Mouse (Mus musculus): Measurements from ENCODE around the gene Cyp17a1. TPM values are rescaled to one million over a fixed set of nuclear protein-coding genes. Genes with fewer than 3 reads are reported as not detected.
A peak's percentile ranks its signal among the peaks of the same experiment; 100 is the strongest.

Cyp17a1 gene
- total and polyA plus RNA-seq, 2 experiments = 85.1 to 193 TPM

DNA sequence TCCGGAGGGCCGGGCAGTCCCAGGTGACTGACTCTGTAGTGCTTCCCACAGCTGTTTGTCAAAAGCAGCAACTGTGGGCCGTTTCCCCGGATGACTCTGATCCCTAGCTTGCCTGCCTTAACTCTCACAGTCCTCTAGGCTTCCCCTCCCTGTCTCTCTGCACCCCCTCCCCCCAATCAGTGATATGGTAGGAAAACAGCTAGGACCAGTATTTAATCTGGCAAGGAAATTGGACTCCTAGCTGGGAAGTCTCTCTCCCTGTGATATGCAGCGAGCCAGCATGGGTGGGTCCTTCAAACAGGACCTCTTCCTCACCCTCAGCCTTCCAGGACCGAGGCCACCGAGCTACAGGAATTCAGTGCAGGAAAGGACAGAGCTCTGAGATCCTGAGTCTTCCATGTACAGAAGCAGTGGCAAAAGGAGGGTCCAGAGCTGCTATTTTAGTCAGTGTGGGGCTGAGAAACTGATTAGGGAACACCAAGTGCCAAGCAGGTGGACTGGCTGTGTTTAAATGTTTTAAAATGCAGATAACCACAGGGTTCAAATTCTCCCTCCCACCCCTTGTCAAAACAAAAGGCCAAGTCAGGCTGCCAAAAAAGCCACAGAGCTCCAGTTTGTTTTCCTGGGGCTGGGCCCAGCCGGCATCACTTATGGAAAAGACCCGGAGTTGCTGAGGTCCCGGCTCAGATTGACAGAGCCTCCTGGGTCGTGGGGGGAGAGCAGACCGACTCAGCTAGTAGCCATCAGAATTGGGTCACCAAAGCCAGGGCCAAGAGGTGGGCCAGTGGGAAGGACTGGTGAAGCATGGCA lies 28.0 kb downstream of the Cyp17a1 start:
- Histone ChIP-seq H3K9ac (ENCODE audit: low read depth, low read length) (peak overlapping the region; percentile 71), H3K4me1 (ENCODE audit: control insufficient read depth, insufficient read depth, low read length) (peaks cover 57% of the 10 kb centered on the region), H3K4me3 (ENCODE audit: insufficient read depth, low read depth, low read length) (no peak overlapping the region), H3K79me2 (ENCODE audit: control insufficient read depth, insufficient read depth, low read length) (peaks cover 30% of the 10 kb centered on the region; the same call in 1 of the 2 replicates), H3K36me3 (ENCODE audit: control insufficient read depth, insufficient read depth, low read length) (peaks cover 17% of the 10 kb centered on the region; the same call in 1 of the 2 replicates), H3K27me3 (ENCODE audit: control insufficient read depth, insufficient read depth, low read length) (no peaks in the 10 kb centered on the region), H3K27ac (replicated peaks; ENCODE audit: insufficient read depth, low read depth, low read length) (peak overlapping the region; percentile 93)
- TF ChIP-seq CTCF (IDR thresholded peaks at IDR 0.05; ENCODE audit: low read depth, low read length) (no peak; the same call in 1 of the 2 replicates), POLR2A (IDR thresholded peaks at IDR 0.05; ENCODE audit: extremely low read depth, insufficient read depth, low read length) (no peak)
- peak; percentile 94 for DNase-seq (ENCODE audit: extremely low read depth, low read depth, low spot score)
- WGBS = 3% methylated on average over 12 of the region's 12 CpGs

DNA sequence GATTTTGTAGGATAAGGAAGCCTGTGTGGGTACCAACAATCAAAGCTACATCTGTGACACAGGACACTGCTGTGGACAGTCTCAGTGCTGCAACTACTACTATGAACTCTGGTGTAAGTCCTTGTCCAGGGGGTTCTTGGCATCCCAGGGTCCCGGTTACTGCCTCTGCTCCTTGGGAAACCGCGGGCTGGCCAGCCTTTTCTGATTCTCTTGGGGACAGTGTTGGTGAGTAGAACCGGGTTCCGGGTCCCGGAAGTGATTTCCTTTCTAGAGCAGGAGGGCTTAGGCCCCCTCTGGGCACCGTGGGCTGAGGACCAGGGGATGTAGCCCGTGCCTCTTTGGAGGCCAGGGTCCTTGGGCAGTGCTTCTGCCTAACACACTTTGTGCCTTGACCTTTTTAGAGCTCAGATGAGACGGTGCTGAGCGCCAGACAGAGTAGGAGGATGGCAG lies 28.6 kb downstream of the Cyp17a1 start:
- Histone ChIP-seq H3K4me3 (ENCODE audit: insufficient read depth, low read depth, low read length) (no peak overlapping the region), H3K27me3 (ENCODE audit: control insufficient read depth, insufficient read depth, low read length) (no peaks in the 10 kb centered on the region), H3K79me2 (ENCODE audit: control insufficient read depth, insufficient read depth, low read length) (peaks cover 30% of the 10 kb centered on the region; the same call in 1 of the 2 replicates), H3K9ac (ENCODE audit: low read depth, low read length) (peak overlapping the region; percentile 71), H3K27ac (replicated peaks; ENCODE audit: insufficient read depth, low read depth, low read length) (peak overlapping the region; percentile 93), H3K36me3 (ENCODE audit: control insufficient read depth, insufficient read depth, low read length) (peaks cover 17% of the 10 kb centered on the region; the same call in 1 of the 2 replicates), H3K4me1 (ENCODE audit: control insufficient read depth, insufficient read depth, low read length) (peaks cover 60% of the 10 kb centered on the region)
- no peak for DNase-seq (ENCODE audit: extremely low read depth, low read depth, low spot score)
- WGBS = 29% methylated on average over 10 of the region's 10 CpGs
- no peak for TF ChIP-seq POLR2A (IDR thresholded peaks at IDR 0.05; ENCODE audit: extremely low read depth, insufficient read depth, low read length)
- TF ChIP-seq CTCF (IDR thresholded peaks at IDR 0.05; ENCODE audit: low read depth, low read length) = no peak

DNA sequence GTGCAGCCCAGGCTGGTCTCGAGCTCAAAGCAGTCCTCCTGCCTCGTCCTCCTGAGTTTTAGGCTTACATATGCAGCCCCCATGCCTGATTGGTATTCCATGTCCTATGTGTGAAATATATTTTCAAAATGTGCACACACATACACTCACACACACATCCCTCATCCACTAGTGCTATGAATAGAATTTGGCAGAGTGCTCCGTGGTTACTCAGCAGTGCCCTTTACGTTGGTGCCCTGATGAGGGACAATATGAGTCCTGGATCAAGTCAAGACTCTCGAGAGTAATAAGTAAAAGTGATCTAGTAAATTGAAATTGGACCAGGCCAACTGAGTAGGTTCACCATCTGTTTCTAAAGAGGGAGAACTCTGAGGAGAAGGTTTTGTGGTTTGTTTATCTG lies 29.7 kb downstream of the Cyp17a1 start:
- peaks cover 11% of the 10 kb centered on the region; the same call in 1 of the 2 replicates for H3K36me3 ChIP-seq (ENCODE audit: control insufficient read depth, insufficient read depth, low read length)

DNA sequence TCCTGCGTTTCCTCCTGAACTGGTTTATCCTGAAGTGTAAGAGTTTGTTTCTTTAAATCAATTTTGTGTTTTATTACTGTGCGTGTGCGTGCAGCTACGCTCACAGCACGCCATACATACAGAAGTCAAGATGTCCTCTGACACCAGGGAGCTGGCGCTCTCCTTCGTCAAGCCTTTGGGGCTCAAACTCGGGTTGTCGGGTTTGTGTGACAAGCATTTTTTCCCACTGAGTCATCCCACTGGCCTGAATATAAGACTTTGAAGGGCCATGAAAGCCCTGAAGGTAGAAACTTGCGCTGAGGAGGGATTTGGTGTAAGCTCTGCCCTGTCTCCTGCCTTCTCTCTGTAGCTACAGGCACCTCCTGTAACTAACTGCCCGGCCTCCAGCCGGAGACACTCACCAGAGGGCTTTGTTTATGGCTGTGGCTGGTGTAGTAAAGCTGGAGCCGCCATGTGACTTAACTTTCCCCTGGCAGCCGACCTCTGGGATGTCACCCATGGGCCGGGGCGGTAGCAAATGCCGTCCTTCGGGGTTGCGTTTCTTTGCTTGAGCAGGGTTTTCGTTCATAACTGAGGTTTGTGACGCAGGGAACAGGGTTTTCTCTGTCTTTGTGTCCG lies 30.7 kb downstream of the Cyp17a1 start:
- Histone ChIP-seq H3K36me3 (ENCODE audit: control insufficient read depth, insufficient read depth, low read length) (peaks cover 9% of the 10 kb centered on the region; the same call in 1 of the 2 replicates), H3K79me2 (ENCODE audit: control insufficient read depth, insufficient read depth, low read length) (peaks cover 24% of the 10 kb centered on the region; the same call in 1 of the 2 replicates), H3K27me3 (ENCODE audit: control insufficient read depth, insufficient read depth, low read length) (no peaks in the 10 kb centered on the region), H3K4me3 (ENCODE audit: insufficient read depth, low read depth, low read length) (no peak overlapping the region), H3K4me1 (ENCODE audit: control insufficient read depth, insufficient read depth, low read length) (peaks cover 59% of the 10 kb centered on the region), H3K27ac (replicated peaks; ENCODE audit: insufficient read depth, low read depth, low read length) (peak overlapping the region; percentile 39), H3K9ac (ENCODE audit: low read depth, low read length) (peak overlapping the region; percentile 20)
- no peak for DNase-seq (ENCODE audit: extremely low read depth, low read depth, low spot score)
- WGBS = 66% methylated on average over 22 of the region's 22 CpGs
- TF ChIP-seq POLR2A (IDR thresholded peaks at IDR 0.05; ENCODE audit: extremely low read depth, insufficient read depth, low read length) = no peak
- TF ChIP-seq CTCF (IDR thresholded peaks at IDR 0.05; ENCODE audit: low read depth, low read length) = no peak

More for the DNA sequence above, 29.7 kb downstream of the Cyp17a1 start:
- no peak for DNase-seq (ENCODE audit: extremely low read depth, low read depth, low spot score)
- Histone ChIP-seq H3K27me3 (ENCODE audit: control insufficient read depth, insufficient read depth, low read length) (no peaks in the 10 kb centered on the region), H3K4me3 (ENCODE audit: insufficient read depth, low read depth, low read length) (no peak overlapping the region), H3K79me2 (ENCODE audit: control insufficient read depth, insufficient read depth, low read length) (peaks cover 25% of the 10 kb centered on the region; the same call in 1 of the 2 replicates), H3K27ac (replicated peaks; ENCODE audit: insufficient read depth, low read depth, low read length) (peak overlapping the region; percentile 93), H3K9ac (ENCODE audit: low read depth, low read length) (no peak overlapping the region), H3K4me1 (ENCODE audit: control insufficient read depth, insufficient read depth, low read length) (peaks cover 60% of the 10 kb centered on the region)
- no peak for TF ChIP-seq POLR2A (IDR thresholded peaks at IDR 0.05; ENCODE audit: extremely low read depth, insufficient read depth, low read length)
- WGBS = 39% methylated on average over 5 of the region's 5 CpGs

DNA sequence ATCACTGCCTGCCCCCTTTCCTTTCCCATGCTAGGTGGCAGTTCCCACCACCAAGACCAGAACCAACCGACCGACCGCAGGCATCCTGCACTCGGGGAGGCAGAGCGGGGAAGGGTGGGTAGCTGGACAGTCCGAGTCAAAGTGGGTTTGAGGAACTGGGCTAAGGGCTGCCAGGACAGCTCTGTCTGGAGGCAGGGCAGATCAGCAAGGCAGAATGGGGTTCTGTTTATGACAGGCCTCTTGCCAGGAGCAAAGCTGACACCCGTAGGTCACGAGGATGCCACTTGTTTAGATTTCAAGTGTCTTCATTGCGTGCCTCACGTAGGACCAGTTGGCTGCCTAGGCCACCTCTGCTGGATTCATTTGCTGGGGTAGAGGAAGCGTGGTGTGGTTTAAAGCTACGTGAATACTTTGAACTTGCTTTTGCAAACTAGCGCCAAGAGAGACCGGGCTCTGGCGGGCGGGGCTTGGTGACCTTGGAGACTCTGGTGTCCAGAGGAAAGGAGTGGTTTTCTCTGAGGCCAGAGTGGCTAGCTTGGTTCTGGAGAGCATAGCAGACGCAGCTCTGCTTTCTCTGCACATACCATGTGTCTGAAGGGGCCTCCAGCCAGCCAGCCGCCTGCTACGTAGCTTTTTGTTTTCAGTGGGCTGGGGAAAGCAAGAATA lies 31.4 kb downstream of the Cyp17a1 start:
- TF ChIP-seq CTCF (IDR thresholded peaks at IDR 0.05; ENCODE audit: low read depth, low read length) (no peak), POLR2A (IDR thresholded peaks at IDR 0.05; ENCODE audit: extremely low read depth, insufficient read depth, low read length) (no peak)
- peak overlapping the region; percentile 39 for H3K27ac ChIP-seq (replicated peaks; ENCODE audit: insufficient read depth, low read depth, low read length)
- H3K4me1 ChIP-seq (ENCODE audit: control insufficient read depth, insufficient read depth, low read length) = peaks cover 56% of the 10 kb centered on the region
- 26% methylated on average over 19 of the region's 19 CpGs for WGBS
- peak overlapping the region; percentile 18 for H3K9ac ChIP-seq (ENCODE audit: low read depth, low read length)
- H3K4me3 ChIP-seq (ENCODE audit: insufficient read depth, low read depth, low read length) = no peak overlapping the region
- peaks cover 22% of the 10 kb centered on the region; the same call in 1 of the 2 replicates for H3K79me2 ChIP-seq (ENCODE audit: control insufficient read depth, insufficient read depth, low read length)
- peaks cover 8% of the 10 kb centered on the region; the same call in 1 of the 2 replicates for H3K36me3 ChIP-seq (ENCODE audit: control insufficient read depth, insufficient read depth, low read length)
- no peaks in the 10 kb centered on the region for H3K27me3 ChIP-seq (ENCODE audit: control insufficient read depth, insufficient read depth, low read length)
- peak; percentile 91 for DNase-seq (ENCODE audit: extremely low read depth, low read depth, low spot score)

All from liver, adult 2 months (tissue).